In the genomic region with DNA sequence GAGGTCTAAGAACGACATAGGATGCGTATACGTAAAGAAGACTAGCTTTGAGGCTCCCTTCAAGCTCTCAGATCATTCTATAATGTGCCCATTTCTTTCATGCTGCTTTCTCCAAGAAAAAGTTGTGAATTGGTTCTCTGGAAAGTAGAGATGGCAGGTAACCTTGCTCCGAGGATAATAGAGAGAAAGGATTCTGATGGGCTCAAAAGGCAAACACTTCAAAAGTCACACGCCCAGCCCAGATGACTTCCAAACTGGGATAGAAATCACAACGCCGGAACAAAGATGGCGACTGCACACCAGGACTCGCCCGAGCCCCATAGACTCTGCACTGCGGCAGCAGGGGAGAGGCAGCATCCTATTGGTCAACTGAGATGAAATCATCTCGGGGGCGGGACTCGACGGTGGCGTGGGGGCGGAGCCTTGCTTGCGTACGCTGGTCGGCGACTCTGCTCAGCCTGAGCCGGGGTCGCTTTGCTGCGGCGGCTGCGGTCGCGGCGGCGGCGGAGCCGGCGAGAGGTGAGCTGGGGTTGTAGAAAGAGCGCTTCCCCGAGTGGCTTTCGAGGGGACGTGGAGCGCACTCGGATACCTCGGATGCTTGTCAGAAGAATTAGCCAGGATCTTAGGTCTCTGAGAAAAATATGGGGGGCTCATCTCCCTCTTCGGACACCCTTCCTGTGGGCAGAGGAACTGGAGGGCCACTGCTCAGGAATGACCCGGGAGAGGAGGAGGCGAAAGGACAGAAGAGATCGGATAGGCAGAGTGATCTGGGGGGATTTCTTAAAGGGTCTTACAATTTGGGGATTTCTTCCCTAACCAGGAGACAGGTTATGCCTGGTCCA, we compare ENCODE assay signal across 8 mouse cellular contexts. TPM values are rescaled to one million over a fixed set of nuclear protein-coding genes. Genes with fewer than 3 reads are reported as not detected.
A peak's percentile ranks its signal among the peaks of the same experiment; 100 is the strongest.
DNase-seq lines count a peak whose midpoint lies in the region; ATAC-seq lines count a peak whose summit lies in the region.

Gene Atp6v0a1 (plus strand): TSS at position 407 of the 842 bp plus-strand sequence.

- H3K4me2 ChIP-seq in heart, embryonic 13.5 days = peak within 1 kb of the TSS; percentile 94
- peak within 1 kb of the TSS; percentile 74 for H3K4me2 ChIP-seq in liver, embryonic 12.5 days
- H3K4me2 ChIP-seq in stomach, embryonic 15.5 days = peak within 1 kb of the TSS; percentile 79

- H3K36me3 ChIP-seq in heart, embryonic 13.5 days = peaks cover 26% of the 10 kb centered on the region
- peaks cover 22% of the 10 kb centered on the region for H3K36me3 ChIP-seq in liver, embryonic 12.5 days
- H3K36me3 ChIP-seq in stomach, embryonic 15.5 days = no peaks in the 10 kb centered on the region; the same call in 1 of the 2 replicates

- WGBS in heart, embryonic 13.5 days = under 1% methylated on average over 44 of the region's 44 CpGs
- WGBS in liver, embryonic 12.5 days (ENCODE audit: insufficient replicate concordance) = under 1% methylated on average over 44 of the region's 44 CpGs
- under 1% methylated on average over 44 of the region's 44 CpGs for WGBS in stomach, embryonic 15.5 days

- peak; percentile 97 for DNase-seq in CD4-positive, CD25-positive, alpha-beta regulatory T cell, adult 2 months (ENCODE audit: low read depth, low spot score)
- DNase-seq in fat pad, adult 2 months (ENCODE audit: extremely low read depth, low read depth, low spot score) = peak; percentile 46
- peak; percentile 99 for DNase-seq in kidney, postnatal 10 days
- peak; percentile 92 to 96 for DNase-seq in natural killer cell, adult 2 months (ENCODE audit: low spot score in 2 of 2)

- no peaks in the 10 kb centered on the region for H3K9me3 ChIP-seq in heart, embryonic 13.5 days
- H3K9me3 ChIP-seq in liver, embryonic 12.5 days (replicated peaks) = no peaks in the 10 kb centered on the region
- no peaks in the 10 kb centered on the region for H3K9me3 ChIP-seq in stomach, embryonic 15.5 days

- peak within 1 kb of the TSS; percentile 93 for H3K9ac ChIP-seq in heart, embryonic 13.5 days
- H3K9ac ChIP-seq in liver, embryonic 12.5 days = peak within 1 kb of the TSS; percentile 91
- peak within 1 kb of the TSS; percentile 51 for H3K9ac ChIP-seq in stomach, embryonic 15.5 days

- no peaks in the 10 kb centered on the region; the same call in 1 of the 2 replicates for H3K4me1 ChIP-seq in brown adipose tissue, adult 24 weeks (ENCODE audit: control insufficient read depth, insufficient read depth, insufficient read length, low read length)
- H3K4me1 ChIP-seq in heart, embryonic 13.5 days = peaks cover 31% of the 10 kb centered on the region
- peaks cover 42% of the 10 kb centered on the region for H3K4me1 ChIP-seq in liver, embryonic 12.5 days
- peaks cover 12% of the 10 kb centered on the region; the same call in 1 of the 2 replicates for H3K4me1 ChIP-seq in stomach, embryonic 15.5 days

- peak within 1 kb of the TSS; percentile 96 for H3K27ac ChIP-seq in brown adipose tissue, adult 24 weeks (replicated peaks; ENCODE audit: low read depth, low read length)
- peak within 1 kb of the TSS; percentile 92 for H3K27ac ChIP-seq in heart, embryonic 13.5 days (replicated peaks)
- peak within 1 kb of the TSS; percentile 99 for H3K27ac ChIP-seq in liver, embryonic 12.5 days
- peak within 1 kb of the TSS; percentile 88 for H3K27ac ChIP-seq in stomach, embryonic 15.5 days

- peak within 1 kb of the TSS; percentile 73 for H3K4me3 ChIP-seq in brown adipose tissue, adult 24 weeks (ENCODE audit: insufficient read depth, low read depth, low read length)
- peak within 1 kb of the TSS; percentile 81 for H3K4me3 ChIP-seq in heart, embryonic 13.5 days
- peak within 1 kb of the TSS; percentile 83 for H3K4me3 ChIP-seq in liver, embryonic 12.5 days
- peak within 1 kb of the TSS; percentile 57 for H3K4me3 ChIP-seq in stomach, embryonic 15.5 days (replicated peaks)

- no peaks in the 10 kb centered on the region for H3K27me3 ChIP-seq in heart, embryonic 13.5 days (replicated peaks)
- peaks cover 10% of the 10 kb centered on the region for H3K27me3 ChIP-seq in liver, embryonic 12.5 days (replicated peaks)
- no peaks in the 10 kb centered on the region for H3K27me3 ChIP-seq in stomach, embryonic 15.5 days (replicated peaks)

- ATAC-seq in heart, embryonic 13.5 days (ENCODE audit: extremely low read depth, insufficient number of reproducible peaks, low FRiP score, low TSS enrichment) = peak; percentile 99
- ATAC-seq in liver, embryonic 12.5 days = peak; percentile 92
- ATAC-seq in stomach, embryonic 15.5 days (ENCODE audit: insufficient read depth, low FRiP score, low read depth) = peak; percentile 100

RNA-seq across cellular contexts. Expression of gene Atp6v0a1, which starts in this region (rescaled TPM):
- 26.1 and 26.7 TPM in 2 replicates for polyA plus RNA-seq in brown adipose tissue, adult 24 weeks (2012; ENCODE audit: insufficient read depth, insufficient read length, missing spikeins)
- 54.9 and 58.1 TPM in 2 replicates for polyA plus RNA-seq in heart, embryonic 13.5 days (2015; fragmentation: Nextera tagmentation; extraction: Ambion mirVana)
- 56.5 and 57.6 TPM in 2 replicates for polyA plus RNA-seq in liver, embryonic 12.5 days (2016; fragmentation: Nextera tagmentation; extraction: Ambion mirVana)
- 36.6 and 39.7 TPM in 2 replicates for polyA plus RNA-seq in stomach, embryonic 15.5 days (2015; fragmentation: Nextera tagmentation; extraction: Ambion mirVana)

Comparison
In these comparisons a context has a peak if more than half of its experiments do, and no peak if none do; other contexts are left out.
1. Peak in every context shown above with its lines: DNase-seq, ATAC-seq, H3K4me3 ChIP-seq and H3K27ac ChIP-seq.
2. DNase-seq: peak in every context shown above with its lines; median percentile 99 in kidney, postnatal 10 days; 97 in CD4-positive, CD25-positive, alpha-beta regulatory T cell, adult 2 months; 94 in natural killer cell, adult 2 months; 46 in fat pad, adult 2 months.